Comparison of ENCODE assay signal across 16 mouse cellular contexts in the genomic region with DNA sequence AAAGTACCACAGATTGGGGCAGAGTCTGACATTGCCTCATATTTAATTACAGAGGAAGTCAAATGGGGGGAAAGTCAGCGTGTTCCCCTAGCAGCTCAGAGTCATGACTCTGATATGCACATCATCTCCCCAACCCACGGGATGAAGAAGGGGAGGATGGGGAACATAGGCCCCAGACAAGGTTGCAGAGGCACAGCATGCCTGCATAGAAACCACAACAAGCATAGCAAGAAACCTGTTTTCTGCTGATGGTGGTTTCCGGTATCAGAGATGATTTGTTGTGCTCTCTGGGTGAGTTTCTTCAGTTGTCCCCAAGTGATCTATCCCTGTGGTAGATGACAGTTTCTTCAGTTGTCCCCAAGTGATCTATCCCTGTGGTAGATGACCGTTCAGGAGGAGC. TPM values are rescaled to one million over a fixed set of nuclear protein-coding genes. Genes with fewer than 3 reads are reported as not detected.
A peak's percentile ranks its signal among the peaks of the same experiment; 100 is the strongest.
DNase-seq lines count a peak whose midpoint lies in the region; ATAC-seq lines count a peak whose summit lies in the region.
"Had no signal": no experiment of that assay in that cellular context is flagged by ENCODE, and none has a peak within 500 bp of the region (broad histone marks: within the 10 kb centered on the region; RNA-seq: fewer than 3 reads in every experiment).

No protein-coding gene starts in this region.

- DNase-seq in induced T-regulatory cell, adult 2 months (ENCODE audit: low read depth) = peak; percentile 23
- peak; percentile 81 for DNase-seq in thymus, postnatal 0 days (ENCODE audit: low spot score)
- peak; percentile 43 to 69 for DNase-seq in thymus, postnatal 36 days
- no peak for DNase-seq in kidney, postnatal 36 days
- DNase-seq in layer of hippocampus, postnatal 36 days = no peak
- DNase-seq in urinary bladder, postnatal 14 days (ENCODE audit: low spot score) = no peak
- no peak for DNase-seq in cerebellum, adult 9-10 months
- DNase-seq: adrenal gland, postnatal 10 days; cerebellum, adult 11 months; cerebellum, adult 9-11 months; cerebellum, postnatal 36 days; gastrocnemius, postnatal 36 days; heart, adult 11 months; heart, postnatal 36 days had no signal

- ATAC-seq in CD4-positive, CD25-positive, alpha-beta regulatory T cell, adult 4 months = peak; percentile 84
- ATAC-seq: forebrain, embryonic 13.5 days had no signal

RNA-seq across cellular contexts. Expression of gene Arl5b, which starts 56.7 kb away (rescaled TPM):
- polyA plus RNA-seq in CD4-positive, CD25-positive, alpha-beta regulatory T cell, adult 4 months (2017; shearing (Covaris generic)) = 1 to 10 TPM; 6.7 to 9.5 TPM
- 20.1 and 25.8 TPM in 2 replicates for polyA plus RNA-seq in thymus, postnatal 0 days (2015; fragmentation: Nextera tagmentation; extraction: Ambion mirVana)
- 10 to 100 TPM; 30.7 to 35.7 TPM for total RNA-seq in layer of hippocampus, postnatal 36 days (2021)

Comparison
In these comparisons a context has a peak if more than half of its experiments do, and no peak if none do; other contexts are left out.
1. DNase-seq: peak in induced T-regulatory cell, adult 2 months (single experiment), thymus, postnatal 0 days (single experiment) and thymus, postnatal 36 days (2 of 2); none in kidney, postnatal 36 days (0 of 2), layer of hippocampus, postnatal 36 days (0 of 2), urinary bladder, postnatal 14 days (single experiment) and cerebellum, adult 9-10 months (single experiment).